Mouse (Mus musculus) stomach, postnatal 0 days (tissue): ENCODE results near the gene Apba2. TPM values are rescaled to one million over a fixed set of nuclear protein-coding genes. Genes with fewer than 3 reads are reported as not detected.

Source experiments
- ATAC-seq: fragments of 200-750 bp; cut with Nextera tagmentation; 2 replicates; pipeline ENCODE4 v1.8.0; 2017; ENCODE audit not compliant: low FRiP score, low TSS enrichment
- DNase-seq: peaks from one replicate; pipeline ENCODE4 v3.0.0-alpha.2; 2016; ENCODE audit warnings: low spot score
- H3K27ac ChIP-seq: fragments of 300-500 bp; sonication (generic); replicated peaks from 2 replicates; pipeline ENCODE4 v1.5.1; 2014; ENCODE audit warnings: mild to moderate bottlenecking, control low read depth
- H3K27me3 ChIP-seq: fragments of 300-500 bp; sonication (generic); 2 replicates; pipeline ENCODE4 v1.6.1; 2014; ENCODE audit warnings: low read length; ENCODE audit not compliant: control insufficient read depth, insufficient read depth
- H3K36me3 ChIP-seq: fragments of 300-500 bp; sonication (generic); 2 replicates; pipeline ENCODE4 v1.6.1; 2014; ENCODE audit warnings: low read length, mixed read lengths; ENCODE audit not compliant: control insufficient read depth, insufficient read depth
- H3K4me1 ChIP-seq: fragments of 300-500 bp; sonication (generic); replicated peaks from 2 replicates; pipeline ENCODE4 v1.6.1; 2014; ENCODE audit warnings: antibody characterized with exemption; ENCODE audit not compliant: control insufficient read depth, insufficient read depth
- H3K4me2 ChIP-seq: fragments of 300-500 bp; sonication (generic); replicated peaks from 2 replicates; pipeline ENCODE4 v1.6.1; 2014; ENCODE audit warnings: low read depth, mild to moderate bottlenecking, control low read depth, moderate library complexity
- H3K4me3 ChIP-seq: fragments of 300-500 bp; sonication (generic); 2 replicates; pipeline ENCODE4 v1.5.1; 2014; ENCODE audit warnings: low read depth, low read length, control low read depth
- H3K9ac ChIP-seq: fragments of 300-500 bp; sonication (generic); 2 replicates; pipeline ENCODE4 v1.6.1; 2014; ENCODE audit warnings: mild to moderate bottlenecking, low read length, control low read depth, mixed read lengths
- H3K9me3 ChIP-seq: fragments of 300-500 bp; sonication (generic); 2 replicates; pipeline ENCODE4 v1.6.1; 2016; ENCODE audit warnings: low read length; ENCODE audit not compliant: control insufficient read depth
- CTCF ChIP-seq: IDR thresholded peaks from 2 replicates; pipeline ENCODE4 v1.5.1; 2016; ENCODE audit warnings: antibody characterized with exemption, low read depth, mild to moderate bottlenecking, moderate library complexity
- EP300 ChIP-seq: optimal IDR thresholded peaks from 2 replicates; pipeline ENCODE3; 2016; ENCODE audit warnings: antibody characterized with exemption
- WGBS: fragments of 180-500 bp; shearing (Covaris S2); extraction: QIAGEN DNeasy Blood & Tissue Kit; methylation state at CpG from one replicate; pipeline ENCODE4 v1.1.7; 2014; 5-methylcytosine and 5-hydroxymethylcytosine counted together
- polyA plus RNA-seq: library from polyadenylated mRNA; unstranded; fragments of >200 nt; fragmentation: Nextera tagmentation; extraction: Ambion mirVana; gene quantifications from 2 replicates; pipeline ENCODE4 v1.2.1, GENCODE M21; 2015

Apba2 gene
- polyA plus RNA-seq, 1 experiment from 2014 or later = 2.6 TPM

- Histone ChIP-seq H3K36me3 (no peaks in the 10 kb centered on the region), H3K9ac (no peak overlapping the region), H3K27me3 (no peaks in the 10 kb centered on the region), H3K4me2 (no peak overlapping the region), H3K4me1 (no peaks in the 10 kb centered on the region), H3K9me3 (no peaks in the 10 kb centered on the region), H3K4me3 (no peak overlapping the region), H3K27ac (no peak overlapping the region)
- no peak for TF ChIP-seq CTCF
- no peak for TF ChIP-seq EP300
- ATAC-seq = no peak
- DNase-seq = no peak
- 77% methylated on average over 8 of the region's 8 CpGs for WGBS
Observed at GRCm38 (mm10) chr7:64582358-64582757, 80.9 kb downstream of the Apba2 start.

DNA sequence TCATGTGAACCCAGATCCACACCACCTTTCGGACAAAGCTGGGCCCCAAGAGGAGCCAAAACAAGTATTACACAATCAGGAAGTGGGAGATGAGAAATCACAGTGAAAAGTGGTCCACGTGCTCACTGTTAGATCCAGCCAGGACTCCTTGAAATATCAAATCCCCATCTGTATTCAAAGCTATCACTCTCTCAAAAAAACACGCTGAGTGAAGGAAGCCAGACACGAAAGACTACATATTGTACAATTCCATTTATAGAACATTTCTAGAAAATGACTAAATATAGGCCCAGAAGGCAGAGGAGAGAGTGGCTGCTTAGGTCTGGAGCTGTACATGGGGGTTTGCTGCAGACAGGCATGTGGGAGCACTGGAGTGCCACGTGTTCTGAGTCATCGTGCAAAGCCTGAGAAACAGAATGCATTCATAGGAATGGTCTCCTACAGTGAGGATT is 82.2 kb downstream of the Apba2 start:
- H3K4me3 ChIP-seq = no peak overlapping the region
- H3K36me3 ChIP-seq = no peaks in the 10 kb centered on the region
- DNase-seq (no peak), ATAC-seq (peak; percentile 79)
- no peak overlapping the region for H3K9ac ChIP-seq
- H3K27me3 ChIP-seq = no peaks in the 10 kb centered on the region
- no peak overlapping the region for H3K27ac ChIP-seq
- no peak overlapping the region for H3K4me2 ChIP-seq
- TF ChIP-seq EP300 = no peak
- TF ChIP-seq CTCF = no peak
- H3K9me3 ChIP-seq = no peaks in the 10 kb centered on the region
- 60% methylated on average over 6 of the region's 6 CpGs for WGBS
- H3K4me1 ChIP-seq = no peaks in the 10 kb centered on the region

DNA sequence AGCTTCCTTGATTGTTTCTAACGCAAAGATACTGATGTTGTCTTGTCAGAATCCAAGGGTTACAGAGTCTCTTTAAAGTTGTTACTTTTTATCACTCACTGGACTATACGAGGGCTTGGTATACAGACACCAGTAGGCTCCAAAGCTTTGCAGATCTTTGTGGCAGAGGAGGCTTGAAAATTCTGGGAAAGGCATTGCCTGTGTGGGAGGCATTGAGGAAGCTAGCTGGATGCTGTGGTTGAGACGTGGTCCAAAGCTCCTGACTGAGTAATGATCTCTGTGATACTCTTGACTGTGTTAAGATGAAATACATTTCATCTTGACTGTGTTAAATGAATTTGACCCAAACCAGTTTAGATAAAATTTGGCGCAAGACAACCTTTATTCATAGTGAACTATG is 84.6 kb downstream of the Apba2 start:
- 79% methylated on average over 4 of the region's 4 CpGs for WGBS
- Histone ChIP-seq H3K4me1 (no peaks in the 10 kb centered on the region), H3K27ac (no peak overlapping the region), H3K9me3 (no peaks in the 10 kb centered on the region), H3K9ac (no peak overlapping the region), H3K27me3 (no peaks in the 10 kb centered on the region), H3K4me3 (no peak overlapping the region), H3K4me2 (no peak overlapping the region), H3K36me3 (no peaks in the 10 kb centered on the region)
- no peak for ATAC-seq
- no peak for DNase-seq
- no peak for TF ChIP-seq EP300
- no peak for TF ChIP-seq CTCF

DNA sequence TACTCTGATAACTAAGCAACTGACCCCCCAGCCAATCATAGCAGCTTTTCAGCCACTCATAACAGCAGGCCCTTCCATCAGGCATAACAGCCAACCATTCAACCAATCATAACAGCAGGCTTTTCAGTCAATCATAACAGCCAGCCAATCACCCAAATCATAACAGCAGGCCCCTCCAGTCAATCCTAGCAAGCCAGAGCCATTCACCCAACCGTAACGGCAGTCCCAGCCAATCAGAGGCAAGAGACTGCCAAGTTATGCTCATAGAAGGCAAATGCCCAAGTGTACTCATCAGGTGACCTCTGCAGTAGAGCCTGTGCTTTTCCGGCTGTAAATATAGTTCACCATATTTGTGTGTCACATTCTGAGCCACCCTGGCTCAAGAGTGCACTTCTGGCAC is 85.1 kb downstream of the Apba2 start:
- no peak overlapping the region for H3K27ac ChIP-seq
- no peaks in the 10 kb centered on the region for H3K36me3 ChIP-seq
- no peak overlapping the region for H3K4me3 ChIP-seq
- WGBS = 86% methylated on average over 3 of the region's 3 CpGs
- H3K4me1 ChIP-seq = no peaks in the 10 kb centered on the region
- no peaks in the 10 kb centered on the region for H3K9me3 ChIP-seq
- no peak overlapping the region for H3K9ac ChIP-seq
- H3K27me3 ChIP-seq = no peaks in the 10 kb centered on the region
- no peak overlapping the region for H3K4me2 ChIP-seq
- TF ChIP-seq CTCF = no peak
- TF ChIP-seq EP300 = no peak
- ATAC-seq = no peak
- DNase-seq = no peak

GRCm38 (mm10) chr7:64588636-64589389 is 87.3 kb downstream of the Apba2 start:
- Histone ChIP-seq H3K4me1 (no peaks in the 10 kb centered on the region), H3K27ac (no peak overlapping the region), H3K27me3 (no peaks in the 10 kb centered on the region), H3K9me3 (no peaks in the 10 kb centered on the region), H3K4me3 (no peak overlapping the region), H3K36me3 (no peaks in the 10 kb centered on the region), H3K9ac (no peak overlapping the region), H3K4me2 (no peak overlapping the region)
- no peak for ATAC-seq
- no peak for DNase-seq
- WGBS = 69% methylated on average over 11 of the region's 11 CpGs
- no peak for TF ChIP-seq CTCF
- no peak for TF ChIP-seq EP300

DNA sequence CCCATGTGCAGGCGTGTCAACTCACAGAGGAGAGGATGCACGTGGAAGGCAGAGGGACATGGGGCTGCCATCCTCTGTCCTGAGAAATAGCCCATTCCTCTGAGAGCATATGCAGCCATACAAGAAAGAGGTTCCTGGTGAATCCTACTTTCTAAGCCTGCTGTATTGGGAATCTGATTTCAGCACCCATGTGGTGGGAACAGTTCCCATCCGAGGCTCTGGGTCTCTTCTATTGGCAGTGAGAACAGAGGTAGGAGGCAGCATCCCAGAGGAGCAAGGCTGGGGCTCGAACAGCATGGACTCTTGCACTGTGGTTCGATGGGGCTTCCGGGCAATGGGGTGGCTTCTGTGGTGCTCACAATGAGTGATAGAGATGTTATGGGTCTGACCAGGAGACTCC is 93.8 kb downstream of the Apba2 start:
- no peak overlapping the region for H3K9ac ChIP-seq
- no peaks in the 10 kb centered on the region for H3K4me1 ChIP-seq
- no peaks in the 10 kb centered on the region for H3K27me3 ChIP-seq
- H3K27ac ChIP-seq = no peak overlapping the region
- no peak overlapping the region for H3K4me2 ChIP-seq
- no peaks in the 10 kb centered on the region for H3K36me3 ChIP-seq
- H3K9me3 ChIP-seq = no peaks in the 10 kb centered on the region
- 62% methylated on average over 6 of the region's 6 CpGs for WGBS
- DNase-seq (no peak), ATAC-seq (no peak)
- TF ChIP-seq CTCF (no peak), EP300 (no peak)
- no peak overlapping the region for H3K4me3 ChIP-seq
